Mouse (Mus musculus) thymus, postnatal 10 days (tissue): ENCODE data around the gene Gm20877.
"Not testable (repeated sequence)": the region's sequence is repeated elsewhere in the genome, so short reads cannot be mapped to it uniquely, and the experiment has no call there.

Experiments
- DNase-seq, 2 experiments: peaks; one replicate each; pipeline ENCODE4 v3.0.0; 2021; ENCODE audit warnings: low spot score in 2 of 2

The Gm20877 gene

GRCm38 (mm10) chrY:17093573-17093972 lies at the start of gene Gm20877:
TSS of gene Gm20877 (plus strand) at chrY:17093873.
- not testable (repeated sequence) for DNase-seq
